Mouse (Mus musculus) intestine, embryonic 16.5 days (tissue): ENCODE data around the gene Hba-x. TPM values are rescaled to one million over a fixed set of nuclear protein-coding genes. Genes with fewer than 3 reads are reported as not detected.

Experiments
- ATAC-seq: fragments of 200-750 bp; cut with Nextera tagmentation; 2 replicates; pipeline ENCODE4 v1.8.0; 2017; ENCODE audit warnings: moderate TSS enrichment, moderate library complexity
- H3K27ac ChIP-seq: fragments of 300-500 bp; sonication (generic); 2 replicates; pipeline ENCODE4 v1.5.1; 2014; ENCODE audit warnings: mild to moderate bottlenecking, low read length
- H3K27me3 ChIP-seq: fragments of 300-500 bp; sonication (generic); replicated peaks from 2 replicates; pipeline ENCODE4 v1.6.1; 2014; ENCODE audit warnings: low read length, control low read depth, mixed read lengths; ENCODE audit not compliant: control insufficient read depth, insufficient read depth
- H3K36me3 ChIP-seq: fragments of 300-500 bp; sonication (generic); 2 replicates; pipeline ENCODE4 v1.6.1; 2014; ENCODE audit warnings: low read length, control low read depth; ENCODE audit not compliant: control insufficient read depth, insufficient read depth
- H3K4me1 ChIP-seq: fragments of 300-500 bp; sonication (generic); 2 replicates; pipeline ENCODE4 v1.6.1; 2014; ENCODE audit warnings: low read length, control low read depth, mixed read lengths; ENCODE audit not compliant: control insufficient read depth, insufficient read depth
- H3K4me2 ChIP-seq: fragments of 300-500 bp; sonication (generic); 2 replicates; pipeline ENCODE4 v1.6.1; 2014; ENCODE audit warnings: low read depth, low read length, control low read depth
- H3K4me3 ChIP-seq: fragments of 300-500 bp; sonication (generic); 2 replicates; pipeline ENCODE4 v1.5.1; 2014; ENCODE audit warnings: mild to moderate bottlenecking, low read length
- H3K9ac ChIP-seq: fragments of 300-500 bp; sonication (generic); 2 replicates; pipeline ENCODE4 v1.6.1; 2014; ENCODE audit warnings: low read depth, low read length
- H3K9me3 ChIP-seq: fragments of 300-500 bp; sonication (generic); 2 replicates; pipeline ENCODE4 v1.6.1; 2016; ENCODE audit warnings: low read length, control low read depth; ENCODE audit not compliant: control insufficient read depth
- WGBS: fragments of 180-500 bp; shearing (Covaris S2); extraction: QIAGEN DNeasy Blood & Tissue Kit; methylation state at CpG from one replicate; pipeline ENCODE4 v1.1.7; 2014; 5-methylcytosine and 5-hydroxymethylcytosine counted together
- polyA plus RNA-seq: library from polyadenylated mRNA; unstranded; fragments of >200 nt; fragmentation: Nextera tagmentation; extraction: Ambion mirVana; gene quantifications from 2 replicates; pipeline ENCODE4 v1.2.1, GENCODE M21; 2015

The Hba-x gene
- polyA plus RNA-seq, 1 experiment from 2014 or later, result 16.4 TPM

DNA sequence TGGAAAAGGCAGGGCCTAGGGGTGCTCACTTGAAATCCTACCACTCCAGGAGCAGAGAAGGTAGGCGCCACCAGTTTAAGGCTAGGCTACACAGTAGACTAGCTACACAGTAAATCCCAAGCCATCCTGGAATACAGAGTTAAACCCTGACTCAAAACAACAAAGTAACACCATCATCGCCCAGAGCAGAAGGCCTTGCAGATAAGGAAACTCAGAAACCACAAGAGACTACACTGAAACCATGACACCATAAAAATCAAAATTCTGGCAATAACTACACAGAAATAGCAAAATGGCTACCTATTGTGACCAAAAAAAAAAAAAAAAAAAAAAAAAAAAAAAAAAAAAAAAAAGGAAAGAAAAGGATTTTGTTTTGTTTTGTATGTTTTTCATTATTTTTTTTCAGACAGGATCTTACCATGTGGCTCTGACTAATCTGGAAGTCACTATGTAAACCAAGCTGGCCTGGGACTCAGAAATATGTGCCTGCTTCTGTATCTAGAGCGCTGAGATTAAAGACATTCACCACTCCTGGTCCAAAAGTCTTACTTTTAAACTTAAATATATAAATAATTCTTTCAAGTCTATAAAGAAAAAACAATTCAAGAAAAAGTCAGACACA, 11.0 kb upstream of the Hba-x start:
- WGBS, result 90% methylated on average over 3 of the region's 3 CpGs
- no peak for ATAC-seq
- H3K4me1 ChIP-seq, result peaks cover 10% of the 10 kb centered on the region
- no peak overlapping the region for H3K4me3 ChIP-seq
- H3K36me3 ChIP-seq, result no peaks in the 10 kb centered on the region
- H3K27me3 ChIP-seq, result no peaks in the 10 kb centered on the region
- no peak overlapping the region for H3K4me2 ChIP-seq
- no peaks in the 10 kb centered on the region for H3K9me3 ChIP-seq
- no peak overlapping the region for H3K27ac ChIP-seq
- H3K9ac ChIP-seq, result no peak overlapping the region

DNA sequence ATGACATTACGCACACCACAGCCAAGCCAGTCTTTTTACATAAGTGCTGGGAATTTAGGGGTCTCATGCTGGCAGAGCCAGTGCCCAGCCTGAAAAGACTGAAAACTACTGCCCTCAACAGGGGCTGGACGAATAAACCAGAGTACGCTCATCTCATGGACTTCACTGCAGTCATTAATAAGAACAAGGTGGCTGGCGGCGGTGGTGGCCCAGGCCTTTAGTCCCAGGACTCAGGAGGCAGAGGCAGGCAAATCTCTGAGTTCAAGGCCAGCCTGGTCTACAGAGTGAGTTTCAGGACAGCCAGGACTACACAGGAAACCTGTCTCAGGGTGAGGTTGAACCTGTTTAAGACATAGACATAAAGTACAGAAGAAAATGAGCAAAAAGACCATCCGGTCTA, 10.0 kb upstream of the Hba-x start:
- Histone ChIP-seq H3K9me3 (no peaks in the 10 kb centered on the region), H3K27ac (no peak overlapping the region), H3K27me3 (no peaks in the 10 kb centered on the region), H3K4me3 (no peak overlapping the region), H3K4me2 (no peak overlapping the region), H3K9ac (no peak overlapping the region), H3K36me3 (no peaks in the 10 kb centered on the region), H3K4me1 (peaks cover 10% of the 10 kb centered on the region)
- no peak for ATAC-seq
- 93% methylated on average over 6 of the region's 6 CpGs for WGBS

DNA sequence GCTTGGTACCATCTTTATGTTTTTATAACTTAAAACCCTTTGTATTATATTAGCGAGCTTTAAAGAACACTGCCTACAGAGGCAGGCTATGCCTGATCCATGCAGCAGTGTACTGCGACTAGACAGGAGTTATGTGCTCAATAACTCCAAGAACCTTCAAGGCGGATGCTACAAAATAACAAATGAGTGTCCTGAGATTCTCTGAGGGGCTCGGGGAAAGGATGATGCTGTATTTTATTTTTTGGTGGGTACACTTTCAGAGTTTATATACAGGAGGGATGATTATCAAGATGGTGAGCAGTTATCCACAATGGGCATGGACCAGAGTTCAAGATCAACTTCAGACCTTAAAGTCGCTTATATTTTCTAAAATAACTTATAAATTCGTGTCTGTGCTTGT, 9.4 kb upstream of the Hba-x start:
- 20% methylated on average over 6 of the region's 6 CpGs for WGBS
- Histone ChIP-seq H3K4me2 (peak overlapping the region; percentile 59), H3K27ac (peak overlapping the region; percentile 88), H3K4me3 (peak overlapping the region; percentile 71), H3K4me1 (peaks cover 10% of the 10 kb centered on the region), H3K9me3 (no peaks in the 10 kb centered on the region), H3K36me3 (no peaks in the 10 kb centered on the region), H3K9ac (peak overlapping the region; percentile 88), H3K27me3 (no peaks in the 10 kb centered on the region)
- no peak for ATAC-seq

DNA sequence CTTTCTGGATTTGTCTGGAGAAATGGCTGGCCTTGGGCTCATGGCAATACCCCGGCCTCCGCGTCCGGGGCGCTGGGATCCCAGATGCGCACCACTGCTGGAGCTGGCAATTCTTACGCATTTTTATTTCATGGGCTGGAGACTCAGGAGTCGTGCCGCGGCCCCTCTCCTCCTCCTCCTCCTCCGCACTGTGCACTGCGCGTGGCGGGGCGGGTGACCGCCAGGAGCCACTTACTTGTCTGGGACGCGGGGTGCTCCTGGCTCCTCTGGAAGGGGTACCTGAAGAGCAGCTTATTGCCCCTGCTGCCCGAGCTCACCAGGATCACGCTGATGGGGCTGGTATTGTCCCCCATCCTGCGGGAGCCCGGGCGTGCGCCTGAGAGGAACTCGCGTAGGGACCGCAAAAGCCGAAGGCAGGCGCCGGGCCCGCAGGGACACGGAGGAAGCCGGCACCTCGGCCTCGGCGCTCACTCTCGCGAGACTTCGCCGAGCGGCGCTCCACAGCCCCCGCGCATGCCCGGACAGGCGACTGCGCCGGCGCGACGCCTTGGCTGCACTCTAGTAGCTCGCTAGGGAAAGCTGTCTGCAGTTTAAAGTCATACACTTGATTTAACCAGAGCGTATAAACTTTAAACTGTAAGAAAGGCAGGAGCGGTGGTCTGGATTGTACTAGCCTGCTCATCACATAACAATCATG, 8.9 kb upstream of the Hba-x start, which contains the start of gene Nprl3:
Gene Nprl3 (minus strand): TSS at position 520 of the 697 bp plus-strand sequence.
- WGBS, result under 1% methylated on average over 53 of the region's 54 CpGs
- ATAC-seq, result peak; percentile 100
- Histone ChIP-seq H3K9me3 (no peaks in the 10 kb centered on the region), H3K4me2 (peak within 1 kb of the TSS; percentile 59), H3K27ac (peak within 1 kb of the TSS; percentile 88), H3K4me1 (peaks cover 10% of the 10 kb centered on the region), H3K36me3 (no peaks in the 10 kb centered on the region), H3K27me3 (no peaks in the 10 kb centered on the region), H3K4me3 (peak within 1 kb of the TSS; percentile 71), H3K9ac (peak within 1 kb of the TSS; percentile 88)

DNA sequence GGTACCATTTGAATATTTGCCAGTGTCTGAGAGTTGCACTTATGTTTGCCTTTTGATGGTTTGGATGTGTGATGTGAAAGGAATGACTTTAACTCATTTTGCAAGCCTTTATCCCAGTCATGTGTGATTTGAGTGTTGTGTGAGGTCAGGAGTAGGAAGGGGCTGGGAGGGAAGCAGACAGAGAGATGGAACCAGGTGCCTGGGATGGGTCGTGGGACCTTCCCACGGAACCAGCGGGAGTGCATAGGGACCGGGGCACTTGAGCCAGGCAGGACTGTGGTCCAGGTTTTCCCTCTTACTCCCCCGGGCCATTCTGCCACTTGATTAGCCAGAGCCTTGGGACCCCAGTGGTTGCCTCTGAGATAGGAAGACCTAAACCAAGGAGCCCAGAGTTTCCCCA, 8.2 kb upstream of the Hba-x start:
- peak overlapping the region; percentile 71 for H3K4me3 ChIP-seq
- peak overlapping the region; percentile 88 for H3K9ac ChIP-seq
- H3K36me3 ChIP-seq, result no peaks in the 10 kb centered on the region
- no peaks in the 10 kb centered on the region for H3K27me3 ChIP-seq
- 25% methylated on average over 5 of the region's 5 CpGs for WGBS
- H3K27ac ChIP-seq, result 0 out of 2 replicates have a peak overlapping the region, but pooled peaks have one; percentile 45
- H3K9me3 ChIP-seq, result no peaks in the 10 kb centered on the region
- peak overlapping the region; percentile 59 for H3K4me2 ChIP-seq
- H3K4me1 ChIP-seq, result peaks cover 10% of the 10 kb centered on the region
- ATAC-seq, result peak; percentile 35

DNA sequence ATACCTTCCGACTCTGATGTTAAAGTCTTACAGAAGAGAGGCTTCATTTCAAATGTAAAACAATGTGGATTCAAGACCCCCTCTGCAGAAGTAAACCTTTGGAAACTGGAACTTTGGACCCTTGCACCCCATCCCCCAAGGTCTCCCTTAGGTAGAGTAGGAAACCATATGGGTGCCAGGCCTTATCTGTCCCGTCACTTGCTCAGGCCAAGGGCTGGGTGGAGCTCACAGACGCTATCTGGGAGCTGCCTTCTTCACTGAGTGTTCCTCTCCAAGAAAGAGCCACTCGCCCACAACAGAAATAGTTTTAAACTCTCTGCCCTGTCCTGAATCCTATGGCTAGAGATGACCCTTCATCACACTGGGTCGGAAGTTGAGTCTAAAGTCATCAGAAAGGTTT, 7.2 kb upstream of the Hba-x start:
- H3K4me3 ChIP-seq, result no peak overlapping the region
- H3K9ac ChIP-seq, result no peak overlapping the region
- no peaks in the 10 kb centered on the region for H3K36me3 ChIP-seq
- peaks cover 10% of the 10 kb centered on the region for H3K4me1 ChIP-seq
- no peaks in the 10 kb centered on the region for H3K9me3 ChIP-seq
- H3K4me2 ChIP-seq, result no peak overlapping the region
- ATAC-seq, result no peak
- no peak overlapping the region for H3K27ac ChIP-seq
- no peaks in the 10 kb centered on the region for H3K27me3 ChIP-seq
- WGBS, result 76% methylated on average over 5 of the region's 5 CpGs

DNA sequence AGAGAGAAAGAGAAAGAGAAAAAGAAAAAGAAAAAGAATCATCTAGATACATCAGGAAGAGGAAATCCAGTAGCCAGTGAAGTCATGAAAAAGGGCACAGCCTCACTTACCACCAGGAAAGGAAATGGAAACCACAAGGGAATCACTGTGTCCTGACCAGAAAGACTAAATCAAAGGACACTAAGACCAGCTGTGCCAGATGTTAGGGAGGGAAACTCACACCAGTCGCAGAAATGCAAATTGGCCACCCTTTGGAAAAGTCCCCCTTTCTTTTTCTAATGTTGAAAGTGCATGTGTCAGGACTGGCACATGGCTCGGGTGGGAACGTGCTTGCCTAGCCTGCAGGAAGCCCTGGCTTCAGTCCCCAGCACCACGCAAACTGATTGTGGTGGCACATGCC, 5.0 kb upstream of the Hba-x start:
- Histone ChIP-seq H3K27me3 (no peaks in the 10 kb centered on the region), H3K9me3 (no peaks in the 10 kb centered on the region), H3K4me1 (peaks cover 5% of the 10 kb centered on the region; the same call in 1 of the 2 replicates), H3K27ac (no peak overlapping the region), H3K9ac (no peak overlapping the region), H3K4me2 (no peak overlapping the region), H3K36me3 (no peaks in the 10 kb centered on the region), H3K4me3 (no peak overlapping the region)
- 55% methylated on average over 4 of the region's 4 CpGs for WGBS
- no peak for ATAC-seq

DNA sequence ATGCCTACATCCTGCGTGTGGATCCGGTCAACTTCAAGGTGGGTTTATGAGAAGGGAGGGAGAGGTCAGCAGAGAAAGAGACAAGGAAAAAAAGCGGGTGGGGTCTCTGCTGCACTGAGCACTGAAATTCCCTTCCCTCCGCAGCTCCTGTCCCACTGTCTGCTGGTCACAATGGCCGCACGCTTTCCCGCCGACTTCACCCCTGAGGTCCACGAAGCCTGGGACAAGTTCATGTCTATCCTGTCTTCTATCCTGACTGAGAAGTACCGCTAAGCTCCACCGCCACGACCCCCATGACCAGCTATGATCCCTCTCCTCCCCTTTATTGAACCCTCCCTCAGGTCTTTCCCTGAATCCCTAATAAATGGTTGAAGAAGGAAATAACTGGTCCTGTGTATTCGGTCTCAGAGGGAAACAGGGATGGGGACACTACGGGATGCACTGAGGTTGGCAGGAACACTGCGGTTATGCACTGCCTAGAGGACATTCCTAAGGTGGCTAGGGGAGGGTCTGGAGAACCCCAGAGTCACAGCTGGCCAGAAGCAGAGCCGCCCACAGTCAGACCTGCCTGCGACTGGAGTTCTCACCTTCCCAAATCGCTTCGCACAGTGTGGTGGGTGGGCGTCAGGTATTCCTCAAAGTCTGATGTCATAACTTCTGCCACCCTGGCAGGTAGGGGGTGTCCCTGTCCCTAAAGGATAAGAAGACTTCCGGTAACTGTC, 1.7 kb downstream of the Hba-x start:
- no peak for ATAC-seq
- no peaks in the 10 kb centered on the region for H3K36me3 ChIP-seq
- H3K27me3 ChIP-seq, result peaks cover 28% of the 10 kb centered on the region
- WGBS, result 66% methylated on average over 21 of the region's 21 CpGs
- H3K4me2 ChIP-seq, result no peak overlapping the region
- H3K4me3 ChIP-seq, result no peak overlapping the region
- H3K9me3 ChIP-seq, result no peaks in the 10 kb centered on the region
- H3K4me1 ChIP-seq, result no peaks in the 10 kb centered on the region
- no peak overlapping the region for H3K9ac ChIP-seq
- H3K27ac ChIP-seq, result no peak overlapping the region

DNA sequence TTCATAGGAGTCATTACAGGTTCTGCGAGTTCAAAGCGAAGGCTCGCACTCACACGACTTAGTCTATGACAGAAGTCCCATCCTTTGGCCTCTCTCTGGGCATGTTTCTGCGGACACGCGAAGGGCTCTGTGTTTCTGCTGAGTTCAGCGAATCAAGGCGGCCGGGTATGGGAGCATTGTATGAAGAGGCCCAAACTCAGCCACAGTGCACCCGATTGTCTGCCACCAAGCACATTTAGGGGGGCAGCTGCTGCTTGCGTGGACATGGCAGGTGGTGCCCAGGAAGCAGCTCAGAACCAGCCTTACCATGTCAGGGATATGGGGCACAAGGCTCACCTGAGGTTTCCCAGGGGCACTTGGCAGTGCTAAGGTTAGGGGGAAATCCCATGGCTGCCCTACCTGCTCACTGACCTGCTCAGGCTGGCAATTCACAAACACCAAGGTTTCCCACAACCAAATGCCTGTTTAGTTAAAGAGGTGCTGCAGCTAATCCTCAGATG, 2.3 kb downstream of the Hba-x start:
- no peak overlapping the region for H3K9ac ChIP-seq
- 79% methylated on average over 12 of the region's 12 CpGs for WGBS
- H3K27ac ChIP-seq, result no peak overlapping the region
- no peaks in the 10 kb centered on the region for H3K9me3 ChIP-seq
- peaks cover 28% of the 10 kb centered on the region for H3K27me3 ChIP-seq
- no peak for ATAC-seq
- no peak overlapping the region for H3K4me3 ChIP-seq
- H3K36me3 ChIP-seq, result no peaks in the 10 kb centered on the region
- no peaks in the 10 kb centered on the region for H3K4me1 ChIP-seq
- H3K4me2 ChIP-seq, result no peak overlapping the region
